Mouse (Mus musculus) liver, embryonic 16.5 days (tissue): ENCODE measurements at regions not wholly inside any gene's neighbourhood (a gene's known extent, or its start where the extent isn't known, plus 50 kb on each side); places are given as distances from the start of the nearest gene placed in this dataset.

Experiments
- ATAC-seq: fragments of 200-750 bp; cut with Nextera tagmentation; 2 replicates; pipeline ENCODE4 v1.8.0; 2017; ENCODE audit warnings: low read depth, mild to moderate bottlenecking, moderate number of reproducible peaks, moderate library complexity
- H3K27ac ChIP-seq: fragments of 300-500 bp; sonication (generic); 2 replicates; pipeline ENCODE4 v1.5.1; 2014; ENCODE audit warnings: mild to moderate bottlenecking, low read length
- H3K27me3 ChIP-seq: fragments of 300-500 bp; sonication (generic); 2 replicates; pipeline ENCODE4 v1.6.1; 2014; ENCODE audit warnings: low read depth, low read length, mixed read lengths; ENCODE audit not compliant: control insufficient read depth, insufficient read depth
- H3K36me3 ChIP-seq: fragments of 300-500 bp; sonication (generic); 2 replicates; pipeline ENCODE4 v1.6.1; 2014; ENCODE audit warnings: mild to moderate bottlenecking; ENCODE audit not compliant: control insufficient read depth, insufficient read depth
- H3K4me1 ChIP-seq: fragments of 300-500 bp; sonication (generic); 2 replicates; pipeline ENCODE4 v1.6.1; 2014; ENCODE audit warnings: low read depth, low read length, mixed read lengths; ENCODE audit not compliant: control insufficient read depth
- H3K4me2 ChIP-seq: fragments of 300-500 bp; sonication (generic); 2 replicates; pipeline ENCODE4 v1.6.1; 2014; ENCODE audit warnings: low read depth, low read length, mixed read lengths
- H3K4me3 ChIP-seq: fragments of 300-500 bp; sonication (generic); 2 replicates; pipeline ENCODE4 v1.5.1; 2014; ENCODE audit warnings: low read depth, mild to moderate bottlenecking, low read length
- H3K9ac ChIP-seq: fragments of 300-500 bp; sonication (generic); 2 replicates; pipeline ENCODE4 v1.6.1; 2014; ENCODE audit warnings: low read depth, low read length
- H3K9me3 ChIP-seq: fragments of 300-500 bp; sonication (generic); replicated peaks from 2 replicates; pipeline ENCODE4 v1.6.1; 2016; ENCODE audit warnings: low read length; ENCODE audit not compliant: control insufficient read depth
- WGBS: fragments of 180-500 bp; shearing (Covaris S2); extraction: QIAGEN DNeasy Blood & Tissue Kit; methylation state at CpG from one replicate; pipeline ENCODE4 v1.1.7; 2014; ENCODE audit not compliant: insufficient replicate concordance; 5-methylcytosine and 5-hydroxymethylcytosine counted together

GRCm38 (mm10) chr16:78004016-78004415 is 297.3 kb upstream of the Cxadr start:
- Histone ChIP-seq H3K9ac (no peak overlapping the region), H3K9me3 (no peaks in the 10 kb centered on the region; the same call in 1 of the 2 replicates), H3K4me3 (no peak overlapping the region), H3K27ac (no peak overlapping the region), H3K27me3 (no peaks in the 10 kb centered on the region), H3K36me3 (no peaks in the 10 kb centered on the region), H3K4me2 (no peak overlapping the region), H3K4me1 (no peaks in the 10 kb centered on the region)
- no peak for ATAC-seq
- 60% methylated on average over 5 of the region's 5 CpGs for WGBS

GRCm38 (mm10) chr16:77992986-77993385 is 308.3 kb upstream of the Cxadr start:
- H3K4me3 ChIP-seq: no peak overlapping the region
- WGBS: 56% methylated on average over 4 of the region's 4 CpGs
- H3K9me3 ChIP-seq: no peaks in the 10 kb centered on the region; the same call in 1 of the 2 replicates
- H3K9ac ChIP-seq: no peak overlapping the region
- no peaks in the 10 kb centered on the region for H3K4me1 ChIP-seq
- no peaks in the 10 kb centered on the region for H3K27me3 ChIP-seq
- H3K27ac ChIP-seq: no peak overlapping the region
- H3K4me2 ChIP-seq: no peak overlapping the region
- ATAC-seq: no peak
- no peaks in the 10 kb centered on the region for H3K36me3 ChIP-seq

- no peak overlapping the region for H3K4me2 ChIP-seq
- H3K9me3 ChIP-seq: no peaks in the 10 kb centered on the region; the same call in 1 of the 2 replicates
- 64% methylated on average over 4 of the region's 4 CpGs for WGBS
- no peak overlapping the region for H3K4me3 ChIP-seq
- no peak for ATAC-seq
- H3K27me3 ChIP-seq: no peaks in the 10 kb centered on the region
- H3K27ac ChIP-seq: no peak overlapping the region
- no peak overlapping the region for H3K9ac ChIP-seq
- no peaks in the 10 kb centered on the region for H3K36me3 ChIP-seq
- H3K4me1 ChIP-seq: no peaks in the 10 kb centered on the region
Measured at GRCm38 (mm10) chr16:77989791-77990325, 311.4 kb upstream of the Cxadr start.

GRCm38 (mm10) chr16:77989139-77989538 is 312.1 kb upstream of the Cxadr start:
- H3K4me1 ChIP-seq: no peaks in the 10 kb centered on the region
- no peaks in the 10 kb centered on the region for H3K36me3 ChIP-seq
- no peaks in the 10 kb centered on the region; the same call in 1 of the 2 replicates for H3K9me3 ChIP-seq
- WGBS: 82% methylated on average over 5 of the region's 5 CpGs
- no peak overlapping the region for H3K4me2 ChIP-seq
- H3K27ac ChIP-seq: no peak overlapping the region
- no peak overlapping the region for H3K4me3 ChIP-seq
- H3K9ac ChIP-seq: no peak overlapping the region
- H3K27me3 ChIP-seq: no peaks in the 10 kb centered on the region
- no peak for ATAC-seq

- Histone ChIP-seq H3K27me3 (no peaks in the 10 kb centered on the region), H3K4me3 (no peak overlapping the region), H3K9ac (no peak overlapping the region), H3K4me2 (no peak overlapping the region), H3K4me1 (no peaks in the 10 kb centered on the region), H3K36me3 (no peaks in the 10 kb centered on the region), H3K27ac (no peak overlapping the region), H3K9me3 (no peaks in the 10 kb centered on the region; the same call in 1 of the 2 replicates)
- 62% methylated on average over 10 of the region's 10 CpGs for WGBS
- no peak for ATAC-seq
Measured at GRCm38 (mm10) chr16:77986884-77987529, 314.3 kb upstream of the Cxadr start.

- H3K9ac ChIP-seq: no peak overlapping the region
- no peak overlapping the region for H3K4me3 ChIP-seq
- H3K4me2 ChIP-seq: no peak overlapping the region
- no peak overlapping the region for H3K27ac ChIP-seq
- ATAC-seq: no peak
- no peaks in the 10 kb centered on the region for H3K36me3 ChIP-seq
- no peaks in the 10 kb centered on the region for H3K27me3 ChIP-seq
- 63% methylated on average over 1 of the region's 1 CpGs for WGBS
- H3K4me1 ChIP-seq: no peaks in the 10 kb centered on the region
- H3K9me3 ChIP-seq: no peaks in the 10 kb centered on the region
Measured at GRCm38 (mm10) chr16:77948785-77949184, 346.9 kb upstream of the Gm11146 start.

- Histone ChIP-seq H3K9ac (no peak overlapping the region), H3K36me3 (no peaks in the 10 kb centered on the region), H3K27ac (no peak overlapping the region), H3K4me3 (no peak overlapping the region), H3K27me3 (no peaks in the 10 kb centered on the region), H3K4me1 (no peaks in the 10 kb centered on the region), H3K9me3 (no peaks in the 10 kb centered on the region), H3K4me2 (no peak overlapping the region)
- WGBS: 17% methylated on average over 2 of the region's 2 CpGs
- ATAC-seq: no peak
Measured at GRCm38 (mm10) chr16:77945442-77945841, 343.5 kb upstream of the Gm11146 start.

GRCm38 (mm10) chr16:77931025-77931723 is 329.3 kb upstream of the Gm11146 start:
- no peak for ATAC-seq
- Histone ChIP-seq H3K27me3 (no peaks in the 10 kb centered on the region), H3K4me3 (no peak overlapping the region), H3K4me2 (no peak overlapping the region), H3K36me3 (no peaks in the 10 kb centered on the region), H3K27ac (no peak overlapping the region), H3K4me1 (no peaks in the 10 kb centered on the region), H3K9ac (no peak overlapping the region), H3K9me3 (no peaks in the 10 kb centered on the region)
- WGBS: 58% methylated on average over 9 of the region's 9 CpGs
